Mouse (Mus musculus) kidney, embryonic 14.5 days (tissue): ENCODE measurements at regions not wholly inside any gene's neighbourhood (a gene's known extent, or its start where the extent isn't known, plus 50 kb on each side); places are given as distances from the start of the nearest gene placed in this dataset.

Source experiments
- ATAC-seq: fragments of 200-750 bp; cut with Nextera tagmentation; 2 replicates; pipeline ENCODE4 v1.8.0; 2017; ENCODE audit warnings: moderate number of reproducible peaks, mild to moderate bottlenecking, moderate TSS enrichment, moderate library complexity; ENCODE audit not compliant: low FRiP score, low TSS enrichment
- H3K27ac ChIP-seq: fragments of 300-500 bp; sonication (generic); 2 replicates; pipeline ENCODE4 v1.5.1; 2014; ENCODE audit warnings: low read depth, mild to moderate bottlenecking, low read length, moderate library complexity, mixed read lengths
- H3K27me3 ChIP-seq: fragments of 300-500 bp; sonication (generic); 2 replicates; pipeline ENCODE4 v1.6.1; 2014; ENCODE audit warnings: mild to moderate bottlenecking, low read length; ENCODE audit not compliant: control insufficient read depth, insufficient read depth
- H3K36me3 ChIP-seq: fragments of 300-500 bp; sonication (generic); 2 replicates; pipeline ENCODE4 v1.6.1; 2014; ENCODE audit warnings: low read length, mixed read lengths; ENCODE audit not compliant: control insufficient read depth, insufficient read depth
- H3K4me1 ChIP-seq: fragments of 300-500 bp; sonication (generic); 2 replicates; pipeline ENCODE4 v1.6.1; 2014; ENCODE audit warnings: low read length, mixed read lengths; ENCODE audit not compliant: control insufficient read depth, insufficient read depth
- H3K4me2 ChIP-seq: fragments of 300-500 bp; sonication (generic); replicated peaks from 2 replicates; pipeline ENCODE4 v1.6.1; 2014; ENCODE audit warnings: low read depth, mild to moderate bottlenecking, low read length
- H3K4me3 ChIP-seq: fragments of 300-500 bp; sonication (generic); 2 replicates; pipeline ENCODE4 v1.5.1; 2014; ENCODE audit warnings: mild to moderate bottlenecking, low read length
- H3K9ac ChIP-seq: fragments of 300-500 bp; sonication (generic); 2 replicates; pipeline ENCODE4 v1.6.1; 2014; ENCODE audit warnings: low read depth, mild to moderate bottlenecking, low read length, moderate library complexity
- H3K9me3 ChIP-seq: fragments of 300-500 bp; sonication (generic); 2 replicates; pipeline ENCODE4 v1.6.1; 2016; ENCODE audit warnings: low read length; ENCODE audit not compliant: control insufficient read depth
- WGBS: fragments of 180-500 bp; shearing (Covaris S2); extraction: QIAGEN DNeasy Blood & Tissue Kit; methylation state at CpG from one replicate; pipeline ENCODE4 v1.1.7; 2014; 5-methylcytosine and 5-hydroxymethylcytosine counted together

DNA sequence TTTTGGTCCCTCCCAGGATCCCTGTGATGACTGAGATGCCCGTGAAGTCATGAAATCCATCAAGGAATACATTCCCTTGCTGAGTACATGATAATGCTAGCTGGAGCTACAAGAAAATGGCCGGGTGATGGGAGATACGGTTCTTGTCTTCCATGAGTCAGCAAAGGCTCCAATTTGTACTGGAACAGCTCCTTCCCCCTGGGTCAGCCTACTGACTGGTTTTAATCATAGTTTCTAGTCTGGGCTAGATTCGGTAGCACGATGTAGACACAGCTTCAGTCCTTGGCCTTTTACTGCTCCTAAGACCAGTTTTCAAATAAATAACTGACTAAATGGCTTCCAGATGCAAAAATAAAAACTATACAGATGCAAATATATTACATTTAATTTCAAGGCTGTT lies 557.5 kb downstream of the Epha4 start:
- no peak overlapping the region for H3K4me2 ChIP-seq
- no peaks in the 10 kb centered on the region for H3K27me3 ChIP-seq
- WGBS, result 62% methylated on average over 5 of the region's 5 CpGs
- ATAC-seq, result no peak
- H3K36me3 ChIP-seq, result no peaks in the 10 kb centered on the region
- no peaks in the 10 kb centered on the region for H3K9me3 ChIP-seq
- H3K27ac ChIP-seq, result no peak overlapping the region
- H3K9ac ChIP-seq, result no peak overlapping the region
- no peak overlapping the region for H3K4me3 ChIP-seq
- no peaks in the 10 kb centered on the region for H3K4me1 ChIP-seq

DNA sequence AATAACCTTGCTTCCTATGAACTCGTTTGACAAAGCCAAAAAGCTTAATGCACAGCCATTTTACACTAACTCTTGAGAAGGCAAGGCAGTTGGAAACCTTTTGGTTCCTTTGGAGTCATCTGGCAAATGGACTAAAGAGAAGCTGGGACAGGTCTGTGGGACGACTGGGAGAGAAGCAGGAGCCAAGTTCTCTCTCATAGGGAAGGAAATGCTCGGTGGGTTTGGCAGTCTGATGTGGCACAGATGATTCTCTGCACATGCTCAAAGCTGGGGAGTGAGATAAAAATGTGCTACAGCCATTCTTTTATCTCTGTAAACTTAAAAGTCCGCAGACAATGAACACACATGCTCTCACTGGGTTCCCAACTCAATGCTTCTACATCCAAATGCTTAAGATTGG lies 556.2 kb downstream of the Epha4 start:
- 72% methylated on average over 4 of the region's 4 CpGs for WGBS
- Histone ChIP-seq H3K4me2 (no peak overlapping the region), H3K9me3 (no peaks in the 10 kb centered on the region), H3K27me3 (no peaks in the 10 kb centered on the region), H3K27ac (no peak overlapping the region), H3K4me3 (no peak overlapping the region), H3K4me1 (no peaks in the 10 kb centered on the region), H3K36me3 (no peaks in the 10 kb centered on the region), H3K9ac (no peak overlapping the region)
- no peak for ATAC-seq

DNA sequence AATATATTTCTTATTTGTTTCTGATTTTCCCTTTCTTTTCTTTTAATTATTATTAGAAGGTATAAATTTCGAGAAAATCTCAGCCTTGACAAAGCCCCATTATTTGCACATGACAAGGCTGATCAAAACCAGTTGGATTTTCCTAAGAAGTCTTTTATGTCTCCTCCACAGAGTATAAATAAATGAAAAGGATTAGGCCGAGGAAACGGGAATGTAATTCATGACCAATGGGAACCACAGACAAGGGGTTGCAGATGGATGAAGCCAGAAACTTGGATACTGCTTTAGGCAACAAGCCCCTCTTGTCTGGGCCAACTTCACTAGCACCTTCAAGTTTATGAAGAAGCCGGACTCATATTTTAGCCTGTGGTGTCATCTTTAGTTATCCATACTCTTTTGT lies 542.4 kb downstream of the Epha4 start:
- Histone ChIP-seq H3K4me3 (no peak overlapping the region), H3K4me1 (peaks cover 3% of the 10 kb centered on the region; the same call in 1 of the 2 replicates), H3K4me2 (no peak overlapping the region), H3K9ac (no peak overlapping the region), H3K27ac (no peak overlapping the region), H3K36me3 (no peaks in the 10 kb centered on the region), H3K27me3 (no peaks in the 10 kb centered on the region), H3K9me3 (no peaks in the 10 kb centered on the region)
- 65% methylated on average over 4 of the region's 4 CpGs for WGBS
- no peak for ATAC-seq

DNA sequence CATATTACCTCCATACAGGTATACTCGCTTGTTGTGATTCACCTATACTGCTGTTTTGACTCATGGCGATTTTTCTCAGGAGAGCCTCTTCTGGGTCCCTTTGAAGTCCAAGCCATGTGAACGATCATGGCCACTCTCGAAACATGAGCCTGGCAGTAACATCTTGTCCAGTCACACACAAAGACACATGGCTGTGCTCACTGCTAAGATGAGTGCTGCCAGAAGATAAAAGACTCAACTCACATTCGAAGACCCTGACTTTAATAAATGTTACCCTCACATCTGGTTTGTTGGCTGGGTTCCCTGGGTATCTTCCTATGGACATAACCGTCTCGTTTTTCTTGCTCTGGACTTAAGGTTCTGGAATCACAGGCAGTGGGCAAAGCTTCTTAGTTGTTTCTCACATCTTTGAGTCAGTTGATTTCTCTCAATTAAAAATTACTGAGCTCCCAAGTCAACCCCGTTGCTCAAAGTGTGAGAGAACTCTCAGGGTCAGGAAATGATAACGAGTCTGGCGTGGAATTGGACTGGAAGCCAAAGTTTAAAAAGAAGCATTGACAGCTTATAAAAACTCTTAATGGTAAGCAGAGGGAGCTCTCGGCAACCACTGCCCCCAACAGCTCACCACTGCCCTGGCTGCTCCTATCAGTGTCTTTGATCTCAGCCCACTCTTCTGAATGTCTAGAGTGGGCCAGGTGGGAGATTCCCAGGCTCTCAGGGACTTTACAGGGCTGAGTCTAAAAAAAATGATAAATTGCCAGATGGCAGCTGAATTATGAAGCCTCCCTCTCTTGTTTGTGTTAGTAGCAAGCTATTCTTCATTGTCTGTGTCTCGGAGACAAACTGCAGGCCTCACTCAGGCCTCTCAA lies 539.6 kb downstream of the Epha4 start:
- ATAC-seq, result no peak
- Histone ChIP-seq H3K27ac (no peak overlapping the region), H3K4me1 (peaks cover 3% of the 10 kb centered on the region; the same call in 1 of the 2 replicates), H3K36me3 (no peaks in the 10 kb centered on the region), H3K4me2 (no peak overlapping the region), H3K4me3 (no peak overlapping the region), H3K9ac (no peak overlapping the region), H3K27me3 (no peaks in the 10 kb centered on the region), H3K9me3 (no peaks in the 10 kb centered on the region)
- 64% methylated on average over 12 of the region's 12 CpGs for WGBS

DNA sequence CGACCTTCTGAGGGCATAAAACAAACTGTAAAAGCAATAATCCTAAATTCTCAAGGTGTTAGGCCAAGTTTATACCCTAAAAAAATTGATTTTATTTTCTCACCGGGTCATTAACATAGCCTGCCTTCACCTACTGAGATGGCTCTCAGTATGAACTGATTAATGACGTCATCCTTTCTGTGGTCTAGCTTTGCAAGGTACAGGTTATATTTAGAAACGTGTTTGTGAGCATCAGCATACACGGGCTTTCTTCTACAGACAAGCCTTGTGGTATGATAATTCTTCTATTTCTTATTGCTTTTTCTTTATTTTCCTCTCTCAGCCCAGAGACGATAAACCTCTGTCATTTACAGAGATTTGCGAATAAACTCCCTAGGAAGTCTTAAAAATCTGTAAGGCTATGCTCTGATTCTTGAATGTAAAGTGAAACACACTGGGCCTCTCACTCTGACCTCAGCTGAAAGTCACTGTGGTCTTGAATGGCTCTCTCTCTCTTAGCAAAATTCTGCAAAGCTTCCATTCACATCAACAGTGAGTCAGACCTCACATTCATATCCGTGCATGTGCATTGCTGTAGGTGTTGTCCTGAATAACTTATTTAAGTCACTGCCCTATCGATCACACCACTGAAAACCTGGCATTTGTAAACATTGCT lies 534.3 kb downstream of the Epha4 start:
- no peak for ATAC-seq
- H3K27me3 ChIP-seq, result no peaks in the 10 kb centered on the region
- H3K9ac ChIP-seq, result no peak overlapping the region
- H3K4me3 ChIP-seq, result no peak overlapping the region
- H3K27ac ChIP-seq, result no peak overlapping the region
- H3K36me3 ChIP-seq, result no peaks in the 10 kb centered on the region
- H3K9me3 ChIP-seq, result no peaks in the 10 kb centered on the region
- no peak overlapping the region for H3K4me2 ChIP-seq
- H3K4me1 ChIP-seq, result peaks cover under 1% of the 10 kb centered on the region; the same call in 1 of the 2 replicates
- WGBS, result 77% methylated on average over 9 of the region's 9 CpGs

DNA sequence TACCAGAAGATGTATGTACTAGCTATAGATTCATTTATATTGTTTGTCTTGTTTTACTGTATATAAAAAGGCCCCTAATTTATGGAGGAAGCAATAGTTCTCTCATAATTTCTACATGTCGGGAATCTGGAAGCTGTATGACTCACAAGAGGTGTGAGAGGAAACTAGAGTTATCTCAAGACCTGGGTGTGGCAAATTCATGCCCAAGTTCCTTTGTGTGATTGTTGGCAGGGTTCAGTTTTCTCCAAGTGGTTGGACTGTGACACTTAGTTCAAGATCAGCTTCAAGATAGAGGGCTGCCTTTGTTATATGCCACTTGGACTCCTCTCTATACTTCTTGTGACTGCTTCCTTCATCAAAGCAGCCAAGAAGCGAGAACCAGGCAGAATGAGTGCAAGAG lies 521.1 kb downstream of the Epha4 start:
- WGBS, result 49% methylated on average over 2 of the region's 2 CpGs
- H3K4me2 ChIP-seq, result no peak overlapping the region
- no peaks in the 10 kb centered on the region for H3K9me3 ChIP-seq
- no peaks in the 10 kb centered on the region for H3K27me3 ChIP-seq
- no peak overlapping the region for H3K27ac ChIP-seq
- no peak for ATAC-seq
- no peaks in the 10 kb centered on the region for H3K36me3 ChIP-seq
- H3K4me3 ChIP-seq, result no peak overlapping the region
- no peak overlapping the region for H3K9ac ChIP-seq
- no peaks in the 10 kb centered on the region for H3K4me1 ChIP-seq

DNA sequence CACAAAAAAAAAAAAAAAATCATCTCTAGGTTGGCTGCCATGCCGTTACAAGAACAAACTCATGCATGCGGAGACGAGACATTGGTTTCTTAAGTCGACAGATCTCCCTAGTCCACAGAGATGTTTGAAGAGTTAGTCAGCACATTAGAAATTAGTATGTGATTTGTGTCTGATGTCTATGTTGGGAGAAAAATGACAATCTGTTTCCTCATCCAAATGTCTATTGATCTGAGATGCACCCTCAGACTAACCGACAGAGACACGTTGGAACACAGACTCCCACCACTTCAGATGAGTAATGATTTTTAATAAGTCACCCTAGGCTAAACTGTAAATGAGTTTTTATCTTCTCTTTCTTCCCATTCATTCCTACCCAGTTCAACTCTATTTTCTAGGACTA lies 506.9 kb downstream of the Epha4 start:
- Histone ChIP-seq H3K9me3 (no peaks in the 10 kb centered on the region), H3K4me2 (no peak overlapping the region), H3K4me1 (no peaks in the 10 kb centered on the region), H3K27me3 (no peaks in the 10 kb centered on the region), H3K4me3 (no peak overlapping the region), H3K36me3 (no peaks in the 10 kb centered on the region), H3K27ac (no peak overlapping the region), H3K9ac (no peak overlapping the region)
- 90% methylated on average over 6 of the region's 6 CpGs for WGBS
- ATAC-seq, result no peak

DNA sequence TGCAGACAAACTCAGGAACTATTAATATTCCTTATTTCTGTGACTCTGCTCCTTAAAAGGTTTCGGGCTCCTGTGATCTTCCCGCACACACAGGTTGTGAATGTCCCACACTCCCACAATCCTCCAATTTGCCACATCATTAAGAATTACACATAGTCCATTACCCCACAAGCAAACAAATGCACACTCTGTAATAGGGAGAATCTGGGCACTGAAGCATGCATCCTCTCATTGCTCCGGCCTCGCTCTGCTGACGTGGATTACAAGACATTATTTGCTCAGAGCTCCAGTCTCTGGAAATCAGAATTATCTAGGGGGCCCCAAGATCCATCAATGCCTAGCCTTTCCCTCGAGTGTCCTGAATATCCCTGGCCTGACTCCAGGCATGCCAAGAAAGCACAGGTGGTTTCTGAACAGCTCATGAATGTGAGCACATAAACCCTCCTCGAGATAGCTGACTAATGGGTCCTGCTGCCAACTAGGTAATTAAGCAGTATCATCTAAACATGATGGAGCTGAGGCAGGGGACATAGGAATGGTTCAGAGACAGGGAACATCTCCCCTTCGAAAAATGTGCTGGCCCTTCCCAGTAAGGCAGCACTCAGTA lies 504.2 kb downstream of the Epha4 start:
- Histone ChIP-seq H3K4me1 (no peaks in the 10 kb centered on the region), H3K4me2 (no peak overlapping the region), H3K9me3 (no peaks in the 10 kb centered on the region), H3K27ac (no peak overlapping the region), H3K9ac (no peak overlapping the region), H3K36me3 (no peaks in the 10 kb centered on the region), H3K4me3 (no peak overlapping the region), H3K27me3 (no peaks in the 10 kb centered on the region)
- peak; percentile 78; the same call in 1 of the 2 replicates for ATAC-seq
- 37% methylated on average over 8 of the region's 8 CpGs for WGBS

DNA sequence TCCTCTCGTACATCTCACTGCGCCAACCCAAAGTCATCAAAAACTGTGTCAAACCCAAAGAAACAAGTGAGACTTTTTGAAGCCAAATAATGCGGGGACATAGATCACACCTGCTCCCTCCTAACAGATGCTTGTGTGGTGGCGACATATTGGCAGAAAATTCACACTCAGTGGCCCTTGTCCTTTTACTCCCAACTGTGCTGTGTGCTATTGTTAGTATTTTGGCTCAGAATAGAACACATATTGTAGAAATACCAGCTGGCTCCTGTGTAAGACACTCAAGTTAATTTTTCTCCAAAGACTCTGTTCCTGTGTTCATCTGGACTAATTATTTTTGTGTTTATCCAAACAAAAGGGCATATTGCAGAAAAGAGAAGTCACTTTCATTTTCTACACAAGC lies 487.2 kb downstream of the Epha4 start:
- Histone ChIP-seq H3K27me3 (no peaks in the 10 kb centered on the region), H3K4me1 (no peaks in the 10 kb centered on the region), H3K4me3 (no peak overlapping the region), H3K36me3 (no peaks in the 10 kb centered on the region), H3K4me2 (no peak overlapping the region), H3K27ac (no peak overlapping the region), H3K9me3 (no peaks in the 10 kb centered on the region), H3K9ac (no peak overlapping the region)
- no peak for ATAC-seq
- WGBS, result 92% methylated on average over 4 of the region's 4 CpGs
